Mouse (Mus musculus): ENCODE measurements around the gene Nrxn1.

- TF ChIP-seq CTCF (IDR thresholded peaks at IDR 0.05; ENCODE audit: insufficient read depth, low read depth, low read length) (no peak), POLR2A (IDR thresholded peaks at IDR 0.05; ENCODE audit: insufficient read depth, low read depth, low read length) (no peak)
Measured at GRCm38 (mm10) chr17:90382496-90383443, 710.1 kb downstream of the Nrxn1 start.
